Mouse (Mus musculus): ENCODE measurements around the gene Slc1a5.

The Slc1a5 gene

GRCm38 (mm10) chr7:16780825-16781554, at the start of gene Slc1a5:
Gene Slc1a5, plus strand, starts transcription at chr7:16781340.
- ChIA-PET CTCF (interaction anchor here in 2 of 4 experiments (0.6 to 1.2 kb wide), 6 partner anchors 24 to 166 kb away, joined by 3 to 4 read pairs (median 3); partner anchors contain the start of gene Arhgap35 (in 1 of the 2)), POLR2A (interaction anchor here (0.6 to 9.6 kb wide), 99 partner anchors 8 to 495 kb away, joined by 3 to 84 read pairs (median 4); partner anchors contain the start of genes Dact3 (in 3 of the 4), Ap2s1 (in 2 of the 4), Prkd2 (in 2 of the 4) and Ccdc9 (in 1 of the 4))

GRCm38 (mm10) chr7:16731893-16732422, 49.2 kb upstream of the Slc1a5 start:
- CTCF ChIA-PET, result no interaction called here

GRCm38 (mm10) chr7:16737606-16738072, 43.5 kb upstream of the Slc1a5 start:
- ChIA-PET POLR2A (interaction anchor here in 3 of 4 experiments (0.7 to 3.7 kb wide), 19 partner anchors 8 to 137 kb away, joined by 3 to 14 read pairs (median 4); partner anchors contain the start of genes Slc1a5 (in 2 of the 3) and Dact3 (in 1 of the 3)), CTCF (interaction anchor here (0.6 to 1.3 kb wide), 7 partner anchors 8 to 176 kb away, joined by 3 to 5 read pairs (median 4); partner anchors contain the start of gene Gng8 (in 1 of the 4))

More at GRCm38 (mm10) chr7:16731893-16732422, 49.2 kb upstream of the Slc1a5 start:
- POLR2A ChIA-PET, result interaction anchor here in 1 of 4 experiments (0.8 kb wide), 1 partner anchor 546 kb away, joined by 3 read pairs; no protein-coding TSS in a partner anchor

- CTCF ChIA-PET, result interaction anchor here (0.6 to 1.3 kb wide), 8 partner anchors 8 to 1507 kb away, joined by 3 to 5 read pairs (median 4); partner anchors contain the start of genes Gng8 (in 1 of the 4) and Mill1 (in 1 of the 4)
- POLR2A ChIA-PET, result interaction anchor here in 3 of 4 experiments (0.5 to 3.7 kb wide), 22 partner anchors 8 to 289 kb away, joined by 3 to 14 read pairs (median 4); partner anchors contain the start of genes Slc1a5 (in 2 of the 3) and Dact3 (in 1 of the 3)
Observed at GRCm38 (mm10) chr7:16738073-16738696, 43.0 kb upstream of the Slc1a5 start, which contains the start of gene Ap2s1. Gene Ap2s1, plus strand, starts transcription at chr7:16738410.

GRCm38 (mm10) chr7:16739056-16739604, 42.0 kb upstream of the Slc1a5 start:
- CTCF ChIA-PET, result interaction anchor here in 2 of 4 experiments (0.6 to 1.0 kb wide), 3 partner anchors 72 to 1506 kb away, joined by 3 to 5 read pairs (median 4); partner anchors contain the start of gene Mill1 (in 1 of the 2)

GRCm38 (mm10) chr7:16745373-16745772, 35.8 kb upstream of the Slc1a5 start:
- POLR2A ChIA-PET, result interaction anchor here in 3 of 4 experiments (0.6 to 1.8 kb wide), 15 partner anchors 8 to 266 kb away, joined by 3 to 6 read pairs (median 3); partner anchors contain the start of genes Ap2s1 (in 1 of the 3) and Slc1a5 (in 1 of the 3)
- CTCF ChIA-PET, result interaction anchor here (0.6 to 2.0 kb wide), 33 partner anchors 7 to 294 kb away, joined by 3 to 15 read pairs (median 4); partner anchors contain the start of genes Ap2s1 (in 1 of the 4) and Slc1a5 (in 1 of the 4)

More at GRCm38 (mm10) chr7:16739056-16739604, 42.0 kb upstream of the Slc1a5 start:
- POLR2A ChIA-PET, result interaction anchor here in 2 of 4 experiments (0.8 to 3.7 kb wide), 12 partner anchors 9 to 156 kb away, joined by 3 to 14 read pairs (median 4); partner anchors contain the start of genes Slc1a5 (in 2 of the 2) and Dact3 (in 1 of the 2)

- POLR2A ChIA-PET, result interaction anchor here in 3 of 4 experiments (0.5 to 1.8 kb wide), 19 partner anchors 8 to 266 kb away, joined by 3 to 6 read pairs (median 3); partner anchors contain the start of genes Ap2s1 (in 1 of the 3) and Slc1a5 (in 1 of the 3)
Observed at GRCm38 (mm10) chr7:16746093-16746492, 35.0 kb upstream of the Slc1a5 start.

GRCm38 (mm10) chr7:16747656-16748055, 33.5 kb upstream of the Slc1a5 start:
- ChIA-PET CTCF (interaction anchor here in 2 of 4 experiments (0.7 to 2.0 kb wide), 3 partner anchors 46 to 203 kb away, joined by 3 to 7 read pairs (median 5); no protein-coding TSS in a partner anchor), POLR2A (interaction anchor here in 1 of 4 experiments (0.6 kb wide), 1 partner anchor 783 kb away, joined by 4 read pairs; no protein-coding TSS in a partner anchor)

More at GRCm38 (mm10) chr7:16746093-16746492, 35.0 kb upstream of the Slc1a5 start:
- CTCF ChIA-PET, result interaction anchor here (0.6 to 2.0 kb wide), 32 partner anchors 8 to 293 kb away, joined by 3 to 15 read pairs (median 4); partner anchors contain the start of genes Ap2s1 (in 1 of the 4) and Slc1a5 (in 1 of the 4)

- ChIA-PET CTCF (interaction anchor here in 3 of 4 experiments (0.6 to 1.8 kb wide), 8 partner anchors 9 to 247 kb away, joined by 3 to 16 read pairs (median 4); partner anchors contain the start of gene Gng8 (in 1 of the 3)), POLR2A (interaction anchor here in 3 of 4 experiments (0.5 to 2.5 kb wide), 21 partner anchors 8 to 123 kb away, joined by 3 to 9 read pairs (median 4); partner anchors contain the start of genes Ap2s1 (in 1 of the 3), Dact3 (in 1 of the 3) and Slc1a5 (in 1 of the 3))
Observed at GRCm38 (mm10) chr7:16752016-16752415, 29.1 kb upstream of the Slc1a5 start.

GRCm38 (mm10) chr7:16755362-16756017, 25.6 kb upstream of the Slc1a5 start:
- CTCF ChIA-PET, result interaction anchor here in 3 of 4 experiments (0.6 to 1.3 kb wide), 3 partner anchors 9 to 139 kb away, joined by 3 to 8 read pairs (median 5); no protein-coding TSS in a partner anchor
- POLR2A ChIA-PET, result interaction anchor here in 3 of 4 experiments (0.6 to 2.0 kb wide), 18 partner anchors 10 to 774 kb away, joined by 3 to 9 read pairs (median 4); partner anchors contain the start of gene Gng8 (in 1 of the 3)

- ChIA-PET POLR2A (interaction anchor here in 3 of 4 experiments (0.5 to 3.0 kb wide), 6 partner anchors 17 to 86 kb away, joined by 3 to 22 read pairs (median 8); partner anchors contain the start of gene Slc1a5 (in 1 of the 3)), CTCF (no interaction called here)
Observed at GRCm38 (mm10) chr7:16758872-16759574, 22.1 kb upstream of the Slc1a5 start.

GRCm38 (mm10) chr7:16760292-16760691, 20.8 kb upstream of the Slc1a5 start:
- CTCF ChIA-PET, result interaction anchor here in 1 of 4 experiments (0.6 to 1.1 kb wide), 3 partner anchors 99 to 242 kb away, joined by 3 to 4 read pairs (median 4); no protein-coding TSS in a partner anchor
- POLR2A ChIA-PET, result interaction anchor here in 3 of 4 experiments (0.6 to 3.0 kb wide), 17 partner anchors 8 to 361 kb away, joined by 3 to 22 read pairs (median 4); partner anchors contain the start of gene Slc1a5 (in 1 of the 3)

GRCm38 (mm10) chr7:16761005-16761481, 20.1 kb upstream of the Slc1a5 start:
- CTCF ChIA-PET, result interaction anchor here in 2 of 4 experiments (0.6 to 1.5 kb wide), 8 partner anchors 15 to 241 kb away, joined by 3 to 8 read pairs (median 3); no protein-coding TSS in a partner anchor

GRCm38 (mm10) chr7:16761630-16762029, 19.5 kb upstream of the Slc1a5 start:
- CTCF ChIA-PET, result interaction anchor here in 1 of 4 experiments (0.9 to 1.5 kb wide), 5 partner anchors 10 to 133 kb away, joined by 3 read pairs; no protein-coding TSS in a partner anchor
- POLR2A ChIA-PET, result interaction anchor here in 3 of 4 experiments (0.9 to 3.0 kb wide), 9 partner anchors 9 to 298 kb away, joined by 3 to 22 read pairs (median 5); partner anchors contain the start of gene Slc1a5 (in 1 of the 3)

More at GRCm38 (mm10) chr7:16761005-16761481, 20.1 kb upstream of the Slc1a5 start:
- POLR2A ChIA-PET, result interaction anchor here in 3 of 4 experiments (0.6 to 3.0 kb wide), 21 partner anchors 9 to 362 kb away, joined by 3 to 22 read pairs (median 3); partner anchors contain the start of gene Slc1a5 (in 1 of the 3)

Data from embryonic stem cell, embryonic (primary cell).